Mouse (Mus musculus) midbrain, embryonic 11.5 days (tissue): ENCODE results near the gene Oasl2. TPM values are rescaled to one million over a fixed set of nuclear protein-coding genes. Genes with fewer than 3 reads are reported as not detected.
"Not testable (repeated sequence)": the region's sequence is repeated elsewhere in the genome, so short reads cannot be mapped to it uniquely, and the experiment has no call there.

Experiments used
- ATAC-seq: fragments of 200-750 bp; cut with Nextera tagmentation; 2 replicates; pipeline ENCODE4 v1.8.0; 2017; ENCODE audit warnings: moderate TSS enrichment, moderate library complexity; ENCODE audit not compliant: low FRiP score
- DNase-seq: peaks from one replicate; pipeline ENCODE4 v3.0.0; 2015; ENCODE audit warnings: low spot score; ENCODE audit errors: missing footprints
- H3K27ac ChIP-seq: fragments of 300-500 bp; sonication (generic); 2 replicates; pipeline ENCODE4 v1.5.1; 2014; ENCODE audit warnings: low read depth, low read length
- H3K27me3 ChIP-seq: fragments of 300-500 bp; sonication (generic); 2 replicates; pipeline ENCODE4 v1.6.1; 2014; ENCODE audit warnings: mild to moderate bottlenecking, low read length, moderate library complexity, mixed read lengths; ENCODE audit not compliant: control insufficient read depth, insufficient read depth
- H3K36me3 ChIP-seq: fragments of 300-500 bp; sonication (generic); 2 replicates; pipeline ENCODE4 v1.6.1; 2014; ENCODE audit warnings: mild to moderate bottlenecking, low read length, moderate library complexity, mixed read lengths; ENCODE audit not compliant: control insufficient read depth, insufficient read depth
- H3K4me1 ChIP-seq: fragments of 300-500 bp; sonication (generic); 2 replicates; pipeline ENCODE4 v1.6.1; 2014; ENCODE audit warnings: low read length; ENCODE audit not compliant: control insufficient read depth, insufficient read depth
- H3K4me2 ChIP-seq: fragments of 300-500 bp; sonication (generic); 2 replicates; pipeline ENCODE4 v1.6.1; 2014; ENCODE audit warnings: mild to moderate bottlenecking, moderate library complexity
- H3K4me3 ChIP-seq: fragments of 300-500 bp; sonication (generic); 2 replicates; pipeline ENCODE4 v1.5.1; 2014; ENCODE audit warnings: low read depth, low read length
- H3K9ac ChIP-seq: fragments of 300-500 bp; sonication (generic); 2 replicates; pipeline ENCODE4 v1.6.1; 2014; ENCODE audit warnings: low read length
- H3K9me3 ChIP-seq: fragments of 300-500 bp; sonication (generic); 2 replicates; pipeline ENCODE4 v1.6.1; 2016; ENCODE audit warnings: low read length; ENCODE audit not compliant: control insufficient read depth
- WGBS: fragments of 180-500 bp; shearing (Covaris S2); extraction: QIAGEN DNeasy Blood & Tissue Kit; methylation state at CpG from one replicate; pipeline ENCODE4 v1.1.7; 2014; 5-methylcytosine and 5-hydroxymethylcytosine counted together
- polyA plus RNA-seq: library from polyadenylated mRNA; unstranded; fragments of >200 nt; fragmentation: Nextera tagmentation; extraction: Ambion mirVana; gene quantifications from 2 replicates; pipeline ENCODE4 v1.2.1, GENCODE M21; 2014

The Oasl2 gene
- polyA plus RNA-seq, 1 experiment from 2014 or later, result 1.3 TPM

DNA sequence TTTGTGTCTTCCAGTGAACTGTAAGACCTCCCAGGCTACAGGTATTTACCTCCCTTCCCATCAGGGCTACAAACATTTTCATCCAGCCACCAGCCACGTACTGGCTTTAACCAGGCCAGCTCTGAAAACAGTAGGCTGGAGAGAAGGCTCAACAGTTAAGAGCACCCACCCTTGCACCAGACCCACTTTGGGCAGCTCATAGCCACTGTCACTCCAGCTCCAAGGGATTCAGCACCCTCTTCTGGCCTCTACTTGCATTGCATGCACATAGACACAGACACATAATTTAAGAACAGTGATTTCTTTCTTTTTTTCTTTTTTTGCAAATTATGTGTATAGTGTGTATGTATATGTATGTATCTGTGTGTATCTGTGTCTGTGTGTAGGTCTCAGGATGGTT, 5.7 kb downstream of the Oasl2 start:
- H3K27me3 ChIP-seq, result no peaks in the 10 kb centered on the region
- no peak overlapping the region for H3K4me3 ChIP-seq
- H3K36me3 ChIP-seq, result no peaks in the 10 kb centered on the region
- H3K4me1 ChIP-seq, result no peaks in the 10 kb centered on the region
- H3K9me3 ChIP-seq, result no peaks in the 10 kb centered on the region
- H3K4me2 ChIP-seq, result no peak overlapping the region
- no peak overlapping the region for H3K27ac ChIP-seq
- no peak for ATAC-seq
- DNase-seq, result peak; percentile 91
- WGBS, result 26% methylated on average over 1 of the region's 1 CpGs
- H3K9ac ChIP-seq, result no peak overlapping the region

DNA sequence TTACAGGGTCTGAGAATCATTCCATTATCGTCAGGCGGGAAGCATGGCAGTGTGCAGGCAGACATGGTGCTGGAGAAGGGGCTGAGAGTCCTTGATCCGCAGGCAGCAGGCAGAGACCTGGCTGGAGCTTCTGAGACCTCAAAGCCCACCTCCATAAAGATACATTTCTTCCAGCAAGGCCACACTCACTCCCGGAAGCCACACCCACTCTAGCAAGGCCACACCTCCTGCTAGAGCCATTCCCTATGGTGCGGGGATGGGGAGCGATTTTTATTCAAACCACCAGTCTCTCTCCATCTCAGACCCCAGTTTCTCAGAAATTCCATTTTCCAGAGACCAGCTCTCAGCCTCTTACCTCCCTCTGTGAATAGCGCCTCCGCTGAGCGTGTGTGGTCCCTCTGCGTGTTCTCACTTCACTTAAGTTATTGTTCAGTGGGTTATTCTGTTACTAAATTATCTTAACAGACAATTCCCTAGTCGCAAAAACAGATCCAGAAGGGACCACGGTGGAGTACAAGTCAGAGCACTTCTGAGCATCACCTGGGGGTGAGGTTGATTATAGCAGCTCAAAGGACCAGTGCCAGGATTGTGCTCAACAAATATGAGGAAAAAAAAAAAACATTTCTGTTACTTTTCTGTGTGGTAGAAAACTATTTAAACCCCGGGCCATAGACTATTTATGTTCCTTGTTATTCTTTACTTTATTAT, 12.0 kb downstream of the Oasl2 start:
- no peak for DNase-seq
- 53% methylated on average over 13 of the region's 13 CpGs for WGBS

DNA sequence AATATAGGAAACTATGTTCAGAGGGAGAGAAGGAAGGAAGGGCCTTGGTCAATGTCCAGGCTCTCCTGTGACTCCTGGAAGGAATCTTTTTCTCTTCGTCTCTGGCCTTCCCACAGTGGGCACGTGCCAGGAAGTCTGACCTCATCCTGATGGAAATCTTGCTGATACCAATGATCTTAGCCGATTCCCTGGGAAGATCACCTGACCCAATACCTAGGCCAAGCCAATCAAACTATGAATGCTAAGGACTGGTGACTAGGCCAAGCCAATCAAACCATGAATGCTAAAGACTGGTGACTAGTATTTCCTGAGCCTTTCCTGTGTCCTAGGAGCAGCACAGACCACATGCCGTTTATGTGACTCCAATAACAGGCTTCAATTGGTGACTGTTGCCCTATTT, 16.9 kb downstream of the Oasl2 start:
- H3K27ac ChIP-seq, result no peak overlapping the region
- ATAC-seq (no peak), DNase-seq (no peak)
- no peak overlapping the region for H3K9ac ChIP-seq
- H3K4me2 ChIP-seq, result no peak overlapping the region
- H3K9me3 ChIP-seq, result no peaks in the 10 kb centered on the region
- WGBS, result 66% methylated on average over 4 of the region's 4 CpGs
- H3K4me1 ChIP-seq, result no peaks in the 10 kb centered on the region
- H3K27me3 ChIP-seq, result no peaks in the 10 kb centered on the region
- no peaks in the 10 kb centered on the region; the same call in 1 of the 2 replicates for H3K36me3 ChIP-seq
- no peak overlapping the region for H3K4me3 ChIP-seq

More for the DNA sequence above, 12.0 kb downstream of the Oasl2 start:
- Histone ChIP-seq H3K9me3 (no peaks in the 10 kb centered on the region), H3K4me2 (no peak overlapping the region), H3K36me3 (no peaks in the 10 kb centered on the region; the same call in 1 of the 2 replicates), H3K4me3 (no peak overlapping the region), H3K9ac (no peak overlapping the region), H3K27me3 (no peaks in the 10 kb centered on the region), H3K27ac (no peak overlapping the region), H3K4me1 (no peaks in the 10 kb centered on the region)
- ATAC-seq, result no peak

DNA sequence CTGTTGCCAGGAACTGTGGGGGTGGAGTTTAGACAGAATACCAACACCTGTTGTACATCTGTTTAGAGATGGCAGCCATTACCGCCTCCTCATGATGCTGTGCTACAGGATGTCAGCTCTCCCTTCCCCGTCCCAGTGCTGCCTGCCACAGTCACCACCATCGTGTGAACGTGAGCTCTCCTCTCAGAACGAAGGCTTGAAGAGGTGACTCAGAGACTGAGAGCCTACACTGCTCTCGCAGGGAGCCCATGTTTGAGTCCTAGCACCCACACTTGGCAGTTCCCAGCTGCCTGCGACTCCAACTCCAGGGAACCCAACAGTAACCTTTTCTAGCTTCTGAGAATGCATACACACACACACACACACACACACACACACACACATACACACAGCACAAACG, 18.1 kb downstream of the Oasl2 start:
- H3K4me3 ChIP-seq, result no peak overlapping the region
- H3K9me3 ChIP-seq, result no peaks in the 10 kb centered on the region
- no peaks in the 10 kb centered on the region for H3K4me1 ChIP-seq
- no peak overlapping the region for H3K9ac ChIP-seq
- 83% methylated on average over 8 of the region's 8 CpGs for WGBS
- H3K27ac ChIP-seq, result no peak overlapping the region
- no peak for DNase-seq
- H3K4me2 ChIP-seq, result no peak overlapping the region
- no peaks in the 10 kb centered on the region; the same call in 1 of the 2 replicates for H3K36me3 ChIP-seq
- H3K27me3 ChIP-seq, result no peaks in the 10 kb centered on the region
- no peak for ATAC-seq

DNA sequence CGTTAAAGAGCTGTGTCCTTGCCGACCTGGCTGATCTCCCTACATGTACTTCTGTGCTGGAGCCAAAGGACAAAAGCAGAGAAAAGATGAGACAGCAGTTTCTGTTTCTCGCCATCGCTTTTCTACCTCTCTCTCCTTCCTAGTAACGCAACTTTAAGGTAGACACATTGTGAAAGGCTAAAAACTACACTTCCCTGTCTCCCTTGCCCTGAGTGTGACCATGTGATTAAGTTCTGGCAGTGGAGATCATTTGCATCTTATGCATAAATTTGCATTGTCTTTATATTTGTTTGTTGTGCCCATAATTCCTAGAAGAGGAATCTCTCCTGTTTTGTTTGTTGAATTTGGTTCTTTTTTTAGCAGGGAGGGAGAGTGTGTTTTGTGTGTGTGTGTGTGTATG, 19.1 kb downstream of the Oasl2 start:
- WGBS, result 81% methylated on average over 5 of the region's 5 CpGs
- Histone ChIP-seq H3K27ac (no peak overlapping the region), H3K4me2 (no peak overlapping the region), H3K9ac (no peak overlapping the region), H3K36me3 (no peaks in the 10 kb centered on the region; the same call in 1 of the 2 replicates), H3K27me3 (no peaks in the 10 kb centered on the region), H3K4me1 (no peaks in the 10 kb centered on the region), H3K9me3 (no peaks in the 10 kb centered on the region), H3K4me3 (no peak overlapping the region)
- DNase-seq, result no peak
- no peak for ATAC-seq

DNA sequence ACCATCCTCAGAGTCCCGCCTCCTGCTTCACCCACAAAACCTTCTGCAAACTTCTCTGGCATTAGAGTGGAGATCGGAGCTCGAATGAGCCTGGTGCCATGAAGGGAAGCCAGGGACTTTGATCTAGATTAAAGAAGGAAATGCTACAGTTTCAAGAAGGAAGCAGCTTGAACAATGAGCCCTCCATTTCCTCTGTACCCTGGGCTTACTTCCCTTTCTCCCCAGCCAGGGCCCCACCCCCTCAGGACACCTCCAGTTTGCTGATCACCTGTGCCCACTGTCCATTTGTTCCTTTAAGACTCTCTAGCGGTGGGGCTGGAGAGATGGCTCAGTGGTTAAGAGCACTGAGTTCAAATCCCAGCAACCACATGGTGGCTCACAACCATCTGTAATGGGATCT, 20.0 kb downstream of the Oasl2 start:
- Histone ChIP-seq H3K4me3 (no peak overlapping the region), H3K36me3 (no peaks in the 10 kb centered on the region; the same call in 1 of the 2 replicates), H3K27me3 (no peaks in the 10 kb centered on the region), H3K4me2 (no peak overlapping the region), H3K9me3 (no peaks in the 10 kb centered on the region), H3K9ac (no peak overlapping the region), H3K4me1 (no peaks in the 10 kb centered on the region), H3K27ac (no peak overlapping the region)
- ATAC-seq, result no peak
- no peak for DNase-seq
- WGBS, result 86% methylated on average over 4 of the region's 4 CpGs

DNA sequence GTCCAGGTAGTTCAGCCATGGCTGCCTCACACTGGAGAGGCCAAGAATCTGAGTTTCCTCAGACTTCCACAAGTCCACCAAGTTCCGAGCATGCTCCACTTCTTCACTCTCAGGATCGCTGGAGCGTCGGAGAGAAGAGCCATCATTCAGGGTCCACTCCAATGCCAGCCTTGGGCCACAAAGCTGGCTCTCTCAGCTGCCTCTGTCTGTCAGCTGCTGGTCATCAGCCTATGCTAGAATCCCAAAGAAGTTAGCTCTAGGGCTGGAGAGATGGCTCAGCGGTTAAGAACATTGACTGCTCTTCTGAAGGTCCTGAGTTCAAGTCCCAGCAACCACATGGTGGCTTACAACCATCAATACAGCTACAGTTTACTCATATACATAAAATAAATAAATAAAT, 20.6 kb downstream of the Oasl2 start:
- WGBS, result 97% methylated on average over 5 of the region's 5 CpGs
- ATAC-seq, H3K27ac ChIP-seq, DNase-seq, H3K9me3 ChIP-seq, H3K9ac ChIP-seq, H3K4me1 ChIP-seq, H3K27me3 ChIP-seq, H3K4me3 ChIP-seq, H3K4me2 ChIP-seq, H3K36me3 ChIP-seq: not testable (repeated sequence)

DNA sequence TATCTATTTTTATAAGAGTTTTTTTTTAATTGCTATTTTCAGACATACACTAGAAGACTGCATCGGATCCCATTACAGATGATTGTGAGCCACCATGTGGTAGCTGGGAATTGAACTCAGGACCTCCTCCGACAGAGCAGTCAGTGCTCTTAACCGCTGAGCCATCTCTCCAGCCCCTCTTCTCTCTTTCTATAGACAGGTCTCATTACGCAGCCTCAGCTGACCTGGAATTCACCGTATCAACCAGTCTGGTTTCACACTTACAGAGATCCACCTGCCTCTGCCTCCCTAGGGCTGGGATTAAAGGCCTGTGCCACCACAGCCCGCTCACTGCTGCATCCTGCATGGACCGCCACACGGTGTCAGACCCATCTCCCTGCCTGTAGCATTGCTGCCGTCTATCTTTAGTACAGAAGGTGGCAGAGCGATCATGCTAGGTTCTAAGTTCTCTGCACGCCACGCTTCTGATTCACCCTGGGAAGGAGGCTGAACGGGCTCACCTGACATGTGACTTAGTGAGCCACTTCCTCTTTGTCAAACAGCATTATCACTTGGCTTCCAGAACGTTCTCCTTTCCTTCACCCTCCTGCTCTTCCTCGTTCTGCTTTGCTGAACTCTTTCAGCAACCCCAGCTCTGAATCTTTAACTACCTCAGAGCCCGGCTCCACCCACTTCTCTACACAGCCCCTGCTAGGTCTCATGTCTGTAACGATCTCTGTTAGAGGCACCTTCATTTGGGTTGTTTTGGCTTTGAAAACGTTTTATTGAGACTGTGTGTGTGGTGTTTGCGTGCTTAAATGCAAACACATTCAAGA, 25.0 kb downstream of the Oasl2 start:
- Histone ChIP-seq H3K4me2 (no peak overlapping the region), H3K4me3 (no peak overlapping the region), H3K9ac (no peak overlapping the region), H3K4me1 (peaks cover 3% of the 10 kb centered on the region; the same call in 1 of the 2 replicates), H3K27me3 (no peaks in the 10 kb centered on the region), H3K9me3 (0 out of 2 replicates have a peak, but pooled peaks cover 2% of the 10 kb centered on the region), H3K27ac (no peak overlapping the region), H3K36me3 (no peaks in the 10 kb centered on the region)
- WGBS, result 83% methylated on average over 19 of the region's 19 CpGs
- no peak for DNase-seq
- no peak for ATAC-seq

DNA sequence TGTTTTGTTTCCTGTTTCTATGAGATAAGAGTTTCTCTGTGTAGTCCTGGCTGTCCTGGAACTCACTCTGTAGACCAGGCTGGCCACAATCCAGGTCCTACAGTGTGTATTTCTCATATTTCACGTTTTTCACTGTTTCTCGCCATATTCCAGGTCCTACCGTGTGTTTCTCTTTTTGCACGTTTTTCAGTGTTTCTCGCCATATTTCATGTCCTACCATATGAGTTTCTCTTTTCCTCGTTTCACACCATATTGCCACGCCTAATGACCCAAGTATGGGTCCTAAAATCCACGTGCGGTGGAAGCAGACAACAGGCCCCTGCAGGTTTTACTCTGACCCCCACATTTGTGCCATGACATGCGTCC, 25.6 kb downstream of the Oasl2 start:
- DNase-seq (no peak), ATAC-seq (no peak)
- H3K4me2 ChIP-seq, result no peak overlapping the region
- WGBS, result 67% methylated on average over 10 of the region's 10 CpGs
- H3K27me3 ChIP-seq, result no peaks in the 10 kb centered on the region
- H3K4me1 ChIP-seq, result peaks cover 3% of the 10 kb centered on the region; the same call in 1 of the 2 replicates
- H3K27ac ChIP-seq, result no peak overlapping the region
- 0 out of 2 replicates have a peak, but pooled peaks cover 2% of the 10 kb centered on the region for H3K9me3 ChIP-seq
- H3K36me3 ChIP-seq, result no peaks in the 10 kb centered on the region
- H3K4me3 ChIP-seq, result no peak overlapping the region
- H3K9ac ChIP-seq, result no peak overlapping the region
